Mouse (Mus musculus): ENCODE measurements around the gene Scimp. TPM values are rescaled to one million over a fixed set of nuclear protein-coding genes. Genes with fewer than 3 reads are reported as not detected.

Gene Scimp
- polyA plus RNA-seq, 1 experiment from 2014 or later: 0.25 TPM

- Histone ChIP-seq H3K27me3 (no peaks in the 10 kb centered on the region), H3K4me2 (no peak overlapping the region), H3K36me3 (no peaks in the 10 kb centered on the region), H3K4me1 (0 out of 2 replicates have a peak, but pooled peaks cover 2% of the 10 kb centered on the region), H3K9me3 (replicated peaks) (no peaks in the 10 kb centered on the region), H3K27ac (no peak overlapping the region), H3K4me3 (replicated peaks) (no peak overlapping the region), H3K9ac (no peak overlapping the region)
- ATAC-seq (replicated peaks; ENCODE audit: low FRiP score): no peak
Measured at GRCm38 (mm10) chr11:70833408-70833807, 21.0 kb upstream of the Scimp start.

GRCm38 (mm10) chr11:70831201-70831600 lies 18.8 kb upstream of the Scimp start:
- H3K9me3 ChIP-seq (replicated peaks): no peaks in the 10 kb centered on the region
- 73% methylated on average over 3 of the region's 3 CpGs for WGBS
- no peak overlapping the region for H3K4me3 ChIP-seq (replicated peaks)
- no peaks in the 10 kb centered on the region for H3K27me3 ChIP-seq
- no peak for ATAC-seq (replicated peaks; ENCODE audit: low FRiP score)
- no peak overlapping the region for H3K27ac ChIP-seq
- no peak overlapping the region for H3K9ac ChIP-seq
- H3K4me1 ChIP-seq: 0 out of 2 replicates have a peak, but pooled peaks cover 2% of the 10 kb centered on the region
- H3K4me2 ChIP-seq: no peak overlapping the region
- H3K36me3 ChIP-seq: no peaks in the 10 kb centered on the region

GRCm38 (mm10) chr11:70828975-70829615 lies 16.7 kb upstream of the Scimp start:
- Histone ChIP-seq H3K4me2 (no peak overlapping the region), H3K9me3 (replicated peaks) (no peaks in the 10 kb centered on the region), H3K9ac (no peak overlapping the region), H3K4me3 (replicated peaks) (no peak overlapping the region), H3K27ac (no peak overlapping the region), H3K4me1 (no peaks in the 10 kb centered on the region), H3K27me3 (no peaks in the 10 kb centered on the region), H3K36me3 (no peaks in the 10 kb centered on the region)
- 81% methylated on average over 11 of the region's 11 CpGs for WGBS
- ATAC-seq (replicated peaks; ENCODE audit: low FRiP score): no peak

DNA sequence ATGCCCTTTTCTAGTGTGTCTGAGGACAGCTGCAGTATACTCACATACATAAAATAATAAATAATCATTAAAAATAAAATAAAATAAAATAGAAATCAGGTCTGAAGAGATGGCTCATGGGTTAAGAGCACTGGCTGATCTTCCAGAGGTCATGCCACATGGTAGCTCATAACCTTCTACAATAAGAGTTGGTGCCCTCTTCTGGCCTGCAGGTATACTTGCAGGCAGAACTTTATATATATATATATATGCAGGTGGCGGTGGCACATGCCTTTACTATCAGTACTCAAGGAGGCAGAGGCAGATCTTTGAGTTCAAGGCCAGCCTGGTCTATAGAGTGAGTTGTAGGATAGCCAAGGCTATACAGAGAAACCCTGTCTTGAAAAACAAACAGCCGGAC lies 13.8 kb upstream of the Scimp start:
- Histone ChIP-seq H3K4me2 (no peak overlapping the region), H3K27ac (no peak overlapping the region), H3K4me3 (replicated peaks) (no peak overlapping the region), H3K4me1 (peaks cover 12% of the 10 kb centered on the region), H3K9me3 (replicated peaks) (no peaks in the 10 kb centered on the region), H3K27me3 (no peaks in the 10 kb centered on the region), H3K36me3 (no peaks in the 10 kb centered on the region), H3K9ac (no peak overlapping the region)
- ATAC-seq (replicated peaks; ENCODE audit: low FRiP score): no peak
- WGBS: 89% methylated on average over 2 of the region's 2 CpGs

DNA sequence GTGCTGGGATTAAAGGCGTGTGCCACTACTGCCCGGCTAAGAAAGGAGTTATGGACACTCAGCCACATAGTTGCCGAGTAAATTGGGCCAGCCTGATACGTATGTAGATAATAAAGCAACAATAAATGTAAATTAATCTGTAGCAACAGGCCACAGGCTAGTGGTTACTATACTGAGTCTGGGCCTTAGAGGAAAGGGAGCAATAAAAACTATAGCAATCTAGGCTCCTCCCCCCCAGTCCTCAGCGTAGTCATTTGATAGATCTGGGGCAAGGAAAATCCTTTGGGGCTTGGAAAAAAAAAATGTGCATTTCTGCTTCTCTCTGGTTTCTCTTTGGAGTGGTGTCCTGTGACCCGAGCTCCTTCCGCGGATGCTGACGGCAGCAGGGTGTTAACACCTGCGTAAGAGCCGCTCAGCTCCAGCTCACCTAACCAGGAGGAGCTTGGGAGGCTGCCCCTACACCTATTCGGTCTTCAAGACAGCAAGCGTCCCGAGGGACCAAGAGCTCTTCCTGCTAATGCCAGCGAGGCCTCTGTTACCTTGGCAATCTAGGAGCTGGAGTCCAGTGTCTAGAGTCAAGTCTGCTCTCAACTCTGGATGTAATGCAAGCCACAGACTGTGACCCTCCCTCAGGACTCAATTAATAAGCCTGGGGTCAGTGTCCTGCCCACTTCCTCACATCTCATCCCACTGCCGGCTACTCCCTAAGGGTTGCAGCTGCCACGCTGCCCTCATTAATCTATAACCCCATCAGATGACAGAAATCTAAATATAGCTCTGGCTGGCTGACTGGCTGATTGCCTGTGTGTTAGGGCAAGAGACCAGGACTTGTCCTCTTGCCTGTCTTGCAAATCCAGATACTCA lies 9.6 kb upstream of the Scimp start:
- H3K36me3 ChIP-seq: no peaks in the 10 kb centered on the region
- no peak overlapping the region for H3K4me3 ChIP-seq (replicated peaks)
- peaks cover 12% of the 10 kb centered on the region for H3K4me1 ChIP-seq
- peak overlapping the region; percentile 37; the same call in 1 of the 2 replicates for H3K27ac ChIP-seq
- no peaks in the 10 kb centered on the region for H3K9me3 ChIP-seq (replicated peaks)
- H3K27me3 ChIP-seq: no peaks in the 10 kb centered on the region
- peak overlapping the region; percentile 43 for H3K4me2 ChIP-seq
- WGBS: 24% methylated on average over 17 of the region's 17 CpGs
- peak; percentile 85 for ATAC-seq (replicated peaks; ENCODE audit: low FRiP score)
- H3K9ac ChIP-seq: no peak overlapping the region

DNA sequence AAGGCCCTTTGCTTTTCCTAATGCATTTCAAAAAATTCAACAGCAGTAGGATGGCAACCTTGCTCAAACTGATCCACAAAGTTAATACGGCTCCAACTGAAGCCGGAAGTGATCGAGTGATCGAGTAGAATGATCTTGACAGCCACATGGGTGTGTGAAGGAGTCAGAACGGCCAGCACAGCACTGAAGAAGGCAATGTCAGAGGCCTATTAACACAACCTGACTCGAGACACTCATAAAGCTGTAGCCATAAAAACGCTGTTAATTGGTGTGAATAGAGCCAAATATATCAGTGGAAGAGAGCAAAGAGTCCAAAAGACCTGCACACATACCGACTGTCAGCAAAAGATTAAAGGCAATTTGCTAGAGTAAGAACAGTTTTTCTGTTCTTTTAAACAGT lies 7.7 kb upstream of the Scimp start:
- no peak overlapping the region for H3K4me2 ChIP-seq
- 52% methylated on average over 8 of the region's 8 CpGs for WGBS
- H3K27me3 ChIP-seq: no peaks in the 10 kb centered on the region
- no peaks in the 10 kb centered on the region for H3K9me3 ChIP-seq (replicated peaks)
- no peak overlapping the region for H3K4me3 ChIP-seq (replicated peaks)
- H3K36me3 ChIP-seq: no peaks in the 10 kb centered on the region
- no peak for ATAC-seq (replicated peaks; ENCODE audit: low FRiP score)
- H3K4me1 ChIP-seq: peaks cover 12% of the 10 kb centered on the region
- H3K27ac ChIP-seq: no peak overlapping the region
- H3K9ac ChIP-seq: no peak overlapping the region

DNA sequence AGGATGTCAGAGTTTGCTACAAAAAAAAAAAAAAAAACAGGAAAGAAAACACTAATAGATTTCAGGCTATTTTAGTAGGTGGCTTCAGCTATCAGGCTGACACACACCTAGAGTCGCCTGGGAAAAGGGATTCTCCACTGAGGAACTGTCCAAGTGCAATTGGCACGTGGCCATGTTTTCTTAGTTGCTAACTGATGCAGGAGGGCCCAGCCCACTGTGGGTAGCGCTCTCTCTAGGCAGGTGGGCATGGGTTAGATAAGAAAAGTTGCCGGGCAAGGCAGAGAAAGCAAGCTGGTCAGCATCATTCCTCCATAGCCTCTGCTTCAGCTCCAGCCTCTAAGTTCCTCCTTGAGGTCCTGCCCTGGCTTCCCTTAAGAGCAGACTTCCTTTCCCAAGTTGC lies 4.4 kb upstream of the Scimp start:
- Histone ChIP-seq H3K4me2 (no peak overlapping the region), H3K36me3 (no peaks in the 10 kb centered on the region)
- WGBS: 81% methylated on average over 4 of the region's 4 CpGs

DNA sequence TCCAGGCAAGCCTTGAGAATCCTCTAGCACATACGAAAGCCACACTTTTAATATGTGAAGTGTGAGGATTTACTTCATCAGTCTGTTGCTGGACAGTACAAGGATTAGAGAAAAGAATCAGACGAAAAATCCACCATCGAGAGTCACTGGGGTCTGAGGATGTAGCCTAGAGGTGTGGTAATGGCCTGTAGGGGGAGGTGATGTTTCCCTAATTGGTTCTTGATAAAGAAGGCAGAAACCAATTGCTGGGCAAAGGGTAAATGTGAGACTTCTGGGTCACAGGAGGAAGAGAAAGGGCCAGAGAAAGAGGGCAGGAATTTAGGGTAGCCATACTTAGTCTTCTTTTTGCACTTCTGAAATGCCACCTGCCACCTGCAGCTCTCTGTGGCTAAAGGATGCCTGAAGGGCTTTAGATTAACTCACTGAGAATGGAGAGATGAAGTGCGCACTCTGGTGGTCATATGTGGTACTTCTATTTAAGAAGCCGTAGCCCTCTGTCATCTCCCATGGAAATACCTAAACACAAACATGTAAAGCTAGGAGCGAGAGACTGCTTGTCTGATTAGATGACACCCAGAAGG lies 3.2 kb upstream of the Scimp start:
- Histone ChIP-seq H3K27ac (no peak overlapping the region), H3K9ac (no peak overlapping the region), H3K36me3 (no peaks in the 10 kb centered on the region), H3K27me3 (no peaks in the 10 kb centered on the region), H3K4me1 (no peaks in the 10 kb centered on the region), H3K4me3 (replicated peaks) (no peak overlapping the region), H3K9me3 (replicated peaks) (no peaks in the 10 kb centered on the region), H3K4me2 (no peak overlapping the region)
- 0 out of 2 replicates have a peak, but pooled peaks have one; percentile 15 for ATAC-seq (replicated peaks; ENCODE audit: low FRiP score)
- WGBS: 28% methylated on average over 6 of the region's 6 CpGs

More for the DNA sequence above, 4.4 kb upstream of the Scimp start:
- H3K9me3 ChIP-seq (replicated peaks): no peaks in the 10 kb centered on the region
- no peak for ATAC-seq (replicated peaks; ENCODE audit: low FRiP score)
- H3K4me3 ChIP-seq (replicated peaks): no peak overlapping the region
- H3K4me1 ChIP-seq: peaks cover 3% of the 10 kb centered on the region
- H3K27ac ChIP-seq: no peak overlapping the region
- no peak overlapping the region for H3K9ac ChIP-seq
- no peaks in the 10 kb centered on the region for H3K27me3 ChIP-seq

- H3K4me1 ChIP-seq: no peaks in the 10 kb centered on the region
- H3K9me3 ChIP-seq (replicated peaks): no peaks in the 10 kb centered on the region
- H3K27ac ChIP-seq: no peak overlapping the region
- H3K4me3 ChIP-seq (replicated peaks): no peak overlapping the region
- WGBS: 83% methylated on average over 8 of the region's 8 CpGs
- H3K27me3 ChIP-seq: no peaks in the 10 kb centered on the region
- no peak overlapping the region for H3K4me2 ChIP-seq
- ATAC-seq (replicated peaks; ENCODE audit: low FRiP score): no peak
- no peak overlapping the region for H3K9ac ChIP-seq
- H3K36me3 ChIP-seq: no peaks in the 10 kb centered on the region
Measured at GRCm38 (mm10) chr11:70815071-70815470, 2.7 kb upstream of the Scimp start.

DNA sequence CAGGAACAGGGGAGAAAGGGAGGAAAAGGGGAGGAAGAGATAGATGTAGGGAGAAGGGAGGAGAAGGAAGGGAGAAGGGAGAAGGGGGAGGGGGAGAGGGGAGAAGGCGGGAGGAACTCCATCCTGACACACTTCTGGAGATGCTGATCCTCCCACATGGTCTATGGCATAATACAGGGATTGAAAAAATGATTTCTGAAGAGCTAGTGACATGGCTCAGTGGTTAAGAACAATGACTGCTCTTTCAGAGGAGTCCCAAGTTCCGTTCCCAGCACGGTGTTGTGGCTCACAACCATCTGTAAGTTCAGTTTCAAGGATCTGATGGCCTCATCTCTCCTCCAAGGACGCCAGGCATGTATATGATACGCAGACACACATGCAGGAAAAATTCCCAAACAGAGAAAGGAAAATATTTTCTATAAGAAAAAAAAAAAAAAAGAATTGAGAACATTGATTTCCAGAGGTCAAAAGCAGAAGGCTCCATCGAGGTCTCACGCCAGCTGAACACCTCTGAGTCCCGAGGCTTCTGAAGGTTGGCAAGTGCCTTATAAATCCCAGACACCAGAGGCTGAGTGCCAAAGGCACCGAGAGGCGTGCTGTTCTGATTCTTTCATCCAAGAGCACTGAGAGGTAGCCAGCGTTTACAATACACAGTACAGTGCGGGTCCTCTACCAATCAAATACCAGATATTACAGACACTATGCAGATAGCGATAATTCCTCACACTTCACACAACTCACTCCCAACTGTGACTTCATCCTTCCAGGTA lies 730 bp downstream of the Scimp start:
- no peak for ATAC-seq (replicated peaks; ENCODE audit: low FRiP score)

DNA sequence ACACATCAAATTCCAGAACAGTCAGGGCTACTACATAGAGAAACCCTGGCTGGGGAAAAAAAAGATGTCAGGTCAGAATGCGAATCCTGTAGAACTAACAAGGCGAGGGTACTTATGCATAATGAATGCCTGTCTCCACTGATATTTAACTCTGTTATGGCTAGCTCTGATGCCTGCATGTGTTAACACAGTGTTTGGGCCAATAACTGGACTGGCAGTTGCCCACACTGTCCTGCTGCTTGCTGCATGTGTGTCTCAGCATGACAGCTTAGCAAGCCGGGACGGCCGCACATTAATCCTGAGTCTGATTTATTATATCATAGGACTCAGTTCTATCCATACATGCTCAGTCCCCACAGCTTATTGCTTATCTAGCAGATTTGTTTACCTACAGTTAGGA lies 1.3 kb downstream of the Scimp start:
- Histone ChIP-seq H3K27ac (no peak overlapping the region), H3K27me3 (no peaks in the 10 kb centered on the region), H3K4me3 (replicated peaks) (no peak overlapping the region), H3K36me3 (no peaks in the 10 kb centered on the region), H3K9ac (no peak overlapping the region), H3K9me3 (replicated peaks) (no peaks in the 10 kb centered on the region), H3K4me1 (no peaks in the 10 kb centered on the region), H3K4me2 (no peak overlapping the region)
- ATAC-seq (replicated peaks; ENCODE audit: low FRiP score): no peak
- 71% methylated on average over 5 of the region's 5 CpGs for WGBS

More for the DNA sequence above, 730 bp downstream of the Scimp start:
- Histone ChIP-seq H3K36me3 (no peaks in the 10 kb centered on the region), H3K27me3 (no peaks in the 10 kb centered on the region), H3K9ac (no peak overlapping the region), H3K4me1 (no peaks in the 10 kb centered on the region), H3K4me2 (no peak overlapping the region), H3K9me3 (replicated peaks) (no peaks in the 10 kb centered on the region), H3K27ac (no peak overlapping the region), H3K4me3 (replicated peaks) (no peak overlapping the region)
- WGBS: 75% methylated on average over 13 of the region's 13 CpGs

GRCm38 (mm10) chr11:70809011-70809410 lies 3.4 kb downstream of the Scimp start:
- Histone ChIP-seq H3K27me3 (no peaks in the 10 kb centered on the region), H3K4me1 (peaks cover 3% of the 10 kb centered on the region; the same call in 1 of the 2 replicates), H3K4me3 (replicated peaks) (no peak overlapping the region), H3K9ac (no peak overlapping the region), H3K9me3 (replicated peaks) (no peaks in the 10 kb centered on the region), H3K36me3 (no peaks in the 10 kb centered on the region), H3K27ac (no peak overlapping the region), H3K4me2 (no peak overlapping the region)
- no peak for ATAC-seq (replicated peaks; ENCODE audit: low FRiP score)
- 13% methylated on average over 1 of the region's 1 CpGs for WGBS

Measured in kidney, embryonic 15.5 days (tissue).